16 mouse cellular contexts compared by ENCODE assay signal in the genomic region with DNA sequence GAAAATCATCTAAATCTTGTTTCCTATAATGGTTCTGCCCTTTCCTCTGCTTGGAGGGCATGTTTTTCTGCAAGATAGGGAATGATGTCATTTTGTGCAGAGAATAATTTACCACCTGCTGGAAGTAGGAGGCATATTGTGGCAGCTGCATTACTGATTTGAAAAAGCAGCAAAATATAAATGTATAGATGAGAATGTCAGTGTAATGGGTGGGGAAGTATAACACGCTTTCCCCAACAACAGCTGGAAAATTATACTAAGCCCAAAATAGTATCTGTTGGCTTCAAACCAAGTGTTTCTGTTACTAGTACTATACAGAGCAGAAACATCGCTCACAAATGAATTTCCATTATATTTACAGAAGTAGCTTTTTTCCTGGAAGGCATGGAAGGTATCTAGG.
DNase-seq lines count a peak whose midpoint lies in the region; ATAC-seq lines count a peak whose summit lies in the region.
"Had no signal": no experiment of that assay in that cellular context is flagged by ENCODE, and none has a peak within 500 bp of the region (broad histone marks: within the 10 kb centered on the region; RNA-seq: fewer than 3 reads in every experiment).

No protein-coding gene starts in this region.

- H3K4me1 ChIP-seq in forebrain, embryonic 13.5 days, result no peaks in the 10 kb centered on the region
- H3K4me1 ChIP-seq in forebrain, embryonic 10.5 days, result no peaks in the 10 kb centered on the region
- H3K4me1 ChIP-seq in intestine, embryonic 14.5 days (replicated peaks; ENCODE audit: control insufficient read depth, insufficient read depth, low read length), result no peaks in the 10 kb centered on the region; the same call in 1 of the 2 replicates
- H3K4me1 ChIP-seq in intestine, embryonic 15.5 days (replicated peaks), result no peaks in the 10 kb centered on the region
- H3K4me1 ChIP-seq in midbrain, embryonic 16.5 days (ENCODE audit: control insufficient read depth, insufficient read depth, low read length), result no peaks in the 10 kb centered on the region

- no peaks in the 10 kb centered on the region for H3K9me3 ChIP-seq in forebrain, embryonic 13.5 days (replicated peaks)
- H3K9me3 ChIP-seq in forebrain, embryonic 10.5 days, result no peaks in the 10 kb centered on the region
- H3K9me3 ChIP-seq in intestine, embryonic 14.5 days (ENCODE audit: control insufficient read depth, low read length), result no peaks in the 10 kb centered on the region
- H3K9me3 ChIP-seq in intestine, embryonic 15.5 days, result no peaks in the 10 kb centered on the region
- H3K9me3 ChIP-seq in midbrain, embryonic 16.5 days (replicated peaks; ENCODE audit: control insufficient read depth, low read length, poor library complexity, severe bottlenecking), result no peaks in the 10 kb centered on the region

- DNase-seq in forebrain, embryonic 10.5 days (ENCODE audit: extremely low spot score, low spot score), result no peak
- no peak for DNase-seq in intestine, embryonic 14.5 days (ENCODE audit: low spot score)
- DNase-seq in brain, adult 2 months (ENCODE audit: low read depth, low spot score), result peak; percentile 45
- DNase-seq in cerebellum, adult 9-10 months, result no peak
- no peak for DNase-seq in kidney, adult 9 months
- DNase-seq: cerebellum, adult 18-20 months; embryo, embryonic 11 days; liver; lung, adult 2 months; right cerebral cortex, adult 18-20 months had no signal

- H3K27ac ChIP-seq in forebrain, embryonic 13.5 days, result no peak overlapping the region
- no peak overlapping the region for H3K27ac ChIP-seq in forebrain, embryonic 10.5 days
- H3K27ac ChIP-seq in intestine, embryonic 14.5 days (ENCODE audit: low read depth), result no peak overlapping the region
- H3K27ac ChIP-seq in intestine, embryonic 15.5 days, result no peak overlapping the region
- H3K27ac ChIP-seq in midbrain, embryonic 16.5 days (ENCODE audit: low read length), result no peak overlapping the region

- 57% methylated on average over 2 of the region's 2 CpGs for WGBS in forebrain, embryonic 13.5 days
- WGBS in forebrain, embryonic 10.5 days, result 89% methylated on average over 2 of the region's 2 CpGs
- 29% methylated on average over 2 of the region's 2 CpGs for WGBS in intestine, embryonic 14.5 days
- WGBS in intestine, embryonic 15.5 days, result 34% methylated on average over 2 of the region's 2 CpGs
- WGBS in midbrain, embryonic 16.5 days, result 52% methylated on average over 2 of the region's 2 CpGs

- H3K36me3 ChIP-seq in forebrain, embryonic 13.5 days (ENCODE audit: poor library complexity, severe bottlenecking), result no peaks in the 10 kb centered on the region
- no peaks in the 10 kb centered on the region for H3K36me3 ChIP-seq in forebrain, embryonic 10.5 days (replicated peaks)
- H3K36me3 ChIP-seq in intestine, embryonic 14.5 days (ENCODE audit: control insufficient read depth, insufficient read depth, low read length), result no peaks in the 10 kb centered on the region
- H3K36me3 ChIP-seq in intestine, embryonic 15.5 days, result no peaks in the 10 kb centered on the region
- H3K36me3 ChIP-seq in midbrain, embryonic 16.5 days (ENCODE audit: control insufficient read depth, insufficient read depth, low read length), result no peaks in the 10 kb centered on the region

- H3K9ac ChIP-seq in forebrain, embryonic 13.5 days, result no peak overlapping the region
- H3K9ac ChIP-seq in intestine, embryonic 14.5 days (ENCODE audit: low read length), result no peak overlapping the region
- no peak overlapping the region for H3K9ac ChIP-seq in intestine, embryonic 15.5 days
- no peak overlapping the region for H3K9ac ChIP-seq in midbrain, embryonic 16.5 days (ENCODE audit: low read depth, low read length)

- ATAC-seq in forebrain, embryonic 13.5 days, result peak; percentile 81
- 0 out of 2 replicates have a peak, but pooled peaks have one; percentile 55 for ATAC-seq in intestine, embryonic 14.5 days (replicated peaks; ENCODE audit: low FRiP score, low TSS enrichment, low read depth)
- no peak for ATAC-seq in intestine, embryonic 15.5 days
- ATAC-seq in midbrain, embryonic 16.5 days, result peak; percentile 76
- ATAC-seq: inflammation-experienced regulatory T-cells, adult 6 months; Patski had no signal

- H3K27me3 ChIP-seq in forebrain, embryonic 13.5 days, result no peaks in the 10 kb centered on the region
- H3K27me3 ChIP-seq in forebrain, embryonic 10.5 days (ENCODE audit: poor library complexity, severe bottlenecking), result no peaks in the 10 kb centered on the region
- H3K27me3 ChIP-seq in intestine, embryonic 14.5 days (replicated peaks; ENCODE audit: control insufficient read depth, insufficient read depth, low read length), result no peaks in the 10 kb centered on the region
- no peaks in the 10 kb centered on the region for H3K27me3 ChIP-seq in intestine, embryonic 15.5 days (replicated peaks)
- no peaks in the 10 kb centered on the region for H3K27me3 ChIP-seq in midbrain, embryonic 16.5 days (ENCODE audit: control insufficient read depth, insufficient read depth, low read depth, low read length)
- H3K27me3 ChIP-seq: Patski had no signal

- no peak overlapping the region for H3K4me3 ChIP-seq in forebrain, embryonic 13.5 days
- no peak overlapping the region for H3K4me3 ChIP-seq in forebrain, embryonic 10.5 days
- H3K4me3 ChIP-seq in intestine, embryonic 14.5 days (ENCODE audit: low read depth, low read length), result no peak overlapping the region
- no peak overlapping the region for H3K4me3 ChIP-seq in intestine, embryonic 15.5 days (replicated peaks)
- no peak overlapping the region for H3K4me3 ChIP-seq in midbrain, embryonic 16.5 days (ENCODE audit: low read depth, low read length)
- H3K4me3 ChIP-seq: erythroblast, embryonic 14.5 days had no signal

- no peak overlapping the region for H3K4me2 ChIP-seq in forebrain, embryonic 13.5 days
- 0 out of 2 replicates have a peak overlapping the region, but pooled peaks have one; percentile 23 for H3K4me2 ChIP-seq in intestine, embryonic 14.5 days (ENCODE audit: low read length)
- H3K4me2 ChIP-seq in intestine, embryonic 15.5 days (replicated peaks), result no peak overlapping the region
- H3K4me2 ChIP-seq in midbrain, embryonic 16.5 days (ENCODE audit: low read length), result no peak overlapping the region
